Mouse (Mus musculus): ENCODE data around the gene Gorasp1.

The Gorasp1 gene

GRCm38 (mm10) chr9:119972582-119972981 is 35.2 kb upstream of the Gorasp1 start:
- no peak for DNase-seq (ENCODE audit: low spot score)

GRCm38 (mm10) chr9:119972166-119972565 is 34.8 kb upstream of the Gorasp1 start:
- DNase-seq (ENCODE audit: low spot score), result no peak

- no peak for DNase-seq (ENCODE audit: low spot score)
Measured at GRCm38 (mm10) chr9:119970763-119971656, 33.6 kb upstream of the Gorasp1 start.

GRCm38 (mm10) chr9:119970221-119970620 is 32.9 kb upstream of the Gorasp1 start:
- DNase-seq (ENCODE audit: low spot score), result no peak

GRCm38 (mm10) chr9:119969811-119970210 is 32.4 kb upstream of the Gorasp1 start:
- DNase-seq (ENCODE audit: low spot score), result no peak

- DNase-seq (ENCODE audit: low spot score), result no peak
Measured at GRCm38 (mm10) chr9:119966221-119966910, 29.0 kb upstream of the Gorasp1 start.

- DNase-seq (ENCODE audit: low spot score), result no peak
Measured at GRCm38 (mm10) chr9:119965186-119965585, 27.8 kb upstream of the Gorasp1 start.

- DNase-seq (ENCODE audit: low spot score), result no peak
Measured at GRCm38 (mm10) chr9:119964206-119964605, 26.8 kb upstream of the Gorasp1 start.

GRCm38 (mm10) chr9:119962987-119963667 is 25.8 kb upstream of the Gorasp1 start:
- no peak for DNase-seq (ENCODE audit: low spot score)

GRCm38 (mm10) chr9:119962216-119962615 is 24.9 kb upstream of the Gorasp1 start:
- DNase-seq (ENCODE audit: low spot score), result no peak

- no peak for DNase-seq (ENCODE audit: low spot score)
Measured at GRCm38 (mm10) chr9:119958835-119959234, 21.5 kb upstream of the Gorasp1 start.

GRCm38 (mm10) chr9:119951388-119951787 is 14.0 kb upstream of the Gorasp1 start:
- no peak for DNase-seq (ENCODE audit: low spot score)

GRCm38 (mm10) chr9:119950434-119950833 is 13.1 kb upstream of the Gorasp1 start:
- no peak for DNase-seq (ENCODE audit: low spot score)

- no peak for DNase-seq (ENCODE audit: low spot score)
Measured at GRCm38 (mm10) chr9:119948804-119949203, 11.4 kb upstream of the Gorasp1 start.

GRCm38 (mm10) chr9:119945173-119945900 is 8.0 kb upstream of the Gorasp1 start:
- DNase-seq (ENCODE audit: low spot score), result no peak

- DNase-seq (ENCODE audit: low spot score), result no peak
Measured at GRCm38 (mm10) chr9:119943326-119943725, 6.0 kb upstream of the Gorasp1 start.

- no peak for DNase-seq (ENCODE audit: low spot score)
Measured at GRCm38 (mm10) chr9:119941861-119942260, 4.5 kb upstream of the Gorasp1 start.

- DNase-seq (ENCODE audit: low spot score), result no peak
Measured at GRCm38 (mm10) chr9:119941407-119941806, 4.0 kb upstream of the Gorasp1 start.

GRCm38 (mm10) chr9:119939646-119940045 is 2.3 kb upstream of the Gorasp1 start:
- DNase-seq (ENCODE audit: low spot score), result no peak

GRCm38 (mm10) chr9:119938496-119938895 is 1.1 kb upstream of the Gorasp1 start:
- no peak for DNase-seq (ENCODE audit: low spot score)

GRCm38 (mm10) chr9:119933675-119934074 is 3.7 kb downstream of the Gorasp1 start:
- DNase-seq (ENCODE audit: low spot score), result no peak

- no peak for DNase-seq (ENCODE audit: low spot score)
Measured at GRCm38 (mm10) chr9:119932358-119932757, 5.0 kb downstream of the Gorasp1 start.
